Mouse (Mus musculus): ENCODE results near the gene Chst11.

Chst11 gene

DNA sequence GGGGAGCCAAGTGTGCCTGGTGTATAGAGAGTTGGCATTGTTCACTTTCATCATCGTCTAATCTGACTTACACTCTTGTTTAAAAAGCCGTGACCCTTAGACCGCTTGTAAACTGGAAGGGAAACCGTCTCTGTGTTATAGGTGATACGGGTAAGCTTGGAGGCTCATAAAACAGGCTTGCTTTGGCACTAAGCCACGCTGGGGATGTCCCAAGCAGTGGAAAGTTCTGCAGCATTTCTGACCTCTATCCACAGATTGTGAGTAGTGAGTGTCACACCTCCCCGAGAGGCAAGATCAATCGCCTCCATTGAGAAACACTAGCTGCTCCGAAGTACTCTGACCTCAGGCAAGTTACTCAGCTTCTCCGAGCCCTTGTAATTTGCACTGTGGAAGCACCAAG, 47.3 kb downstream of the Chst11 start:
- no peak for DNase-seq (ENCODE audit: low spot score in 2 of 2)

DNA sequence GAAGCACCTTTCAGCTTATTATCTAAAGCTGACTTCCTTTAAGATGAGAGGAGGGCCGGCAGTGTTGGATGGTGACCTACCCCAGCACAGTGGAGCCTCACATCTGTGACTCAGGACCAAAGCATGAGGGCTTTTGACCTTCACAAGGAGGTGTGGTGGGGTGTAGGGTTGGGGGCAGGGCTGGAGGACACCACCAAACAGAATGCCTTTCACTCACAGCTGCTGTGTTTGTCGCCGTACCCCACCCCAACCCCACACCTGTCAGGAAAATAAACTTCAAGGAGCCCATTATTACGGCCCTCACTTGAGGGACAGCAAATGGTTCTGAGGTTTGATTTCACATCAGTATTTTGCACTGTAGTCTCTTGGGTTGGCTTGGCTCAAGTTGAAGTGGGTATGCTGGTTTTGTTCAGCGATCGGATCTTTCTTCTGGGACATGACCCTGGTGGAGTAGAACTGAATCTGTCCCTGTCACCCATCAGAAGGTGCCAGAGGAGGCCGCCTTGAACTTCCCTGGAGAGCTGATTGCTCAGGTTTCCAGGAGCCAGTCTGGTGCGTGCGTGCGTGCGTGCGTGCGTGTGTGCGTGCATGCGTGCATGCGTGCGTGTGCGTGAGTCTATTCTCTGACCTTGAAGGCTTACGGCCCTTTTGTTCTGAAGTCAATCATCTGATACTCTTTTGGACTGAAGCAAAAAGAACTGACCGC, 51.2 kb downstream of the Chst11 start:
- DNase-seq (ENCODE audit: low spot score in 2 of 2), result no peak

DNA sequence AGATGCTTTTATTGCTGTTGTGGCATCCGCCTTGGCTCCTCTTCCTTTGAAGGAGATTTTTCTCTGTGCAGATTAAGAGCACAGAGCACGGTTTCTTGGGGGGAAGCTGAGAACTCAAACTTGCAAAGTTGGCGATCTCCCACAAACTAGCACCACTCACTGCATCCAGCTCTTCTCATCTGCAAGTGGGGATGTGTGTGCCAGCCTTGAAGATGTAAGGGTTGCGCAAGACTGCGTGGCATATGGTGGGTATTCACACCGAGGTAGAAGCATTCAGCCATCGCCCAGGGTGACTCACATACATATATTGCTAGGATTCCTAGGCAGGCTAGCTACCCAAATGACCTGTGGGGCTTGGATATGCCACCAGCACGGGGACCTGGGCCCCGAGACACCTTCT, 52.9 kb downstream of the Chst11 start:
- DNase-seq (ENCODE audit: low spot score in 2 of 2), result peak; percentile 60 to 72

DNA sequence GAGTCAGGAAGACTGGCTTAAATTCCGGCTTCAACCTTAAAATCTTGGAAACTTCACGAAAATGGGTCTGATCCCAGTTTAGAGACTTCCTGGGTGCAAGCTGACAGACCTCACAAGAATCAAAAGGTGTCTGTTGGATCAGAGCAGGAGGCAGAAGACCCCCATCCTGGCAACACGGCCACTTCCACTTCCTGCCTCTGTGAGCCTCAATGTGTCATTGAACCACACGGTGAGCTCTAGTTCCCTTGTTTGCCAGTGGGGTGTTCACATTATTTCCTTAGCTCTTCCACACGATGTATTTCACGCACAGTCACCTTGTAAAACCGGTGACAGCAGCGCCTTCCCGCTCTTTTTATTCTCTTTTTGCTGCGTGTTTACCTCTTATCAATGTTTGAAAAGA, 54.1 kb downstream of the Chst11 start:
- no peak for DNase-seq (ENCODE audit: low spot score in 2 of 2)

DNA sequence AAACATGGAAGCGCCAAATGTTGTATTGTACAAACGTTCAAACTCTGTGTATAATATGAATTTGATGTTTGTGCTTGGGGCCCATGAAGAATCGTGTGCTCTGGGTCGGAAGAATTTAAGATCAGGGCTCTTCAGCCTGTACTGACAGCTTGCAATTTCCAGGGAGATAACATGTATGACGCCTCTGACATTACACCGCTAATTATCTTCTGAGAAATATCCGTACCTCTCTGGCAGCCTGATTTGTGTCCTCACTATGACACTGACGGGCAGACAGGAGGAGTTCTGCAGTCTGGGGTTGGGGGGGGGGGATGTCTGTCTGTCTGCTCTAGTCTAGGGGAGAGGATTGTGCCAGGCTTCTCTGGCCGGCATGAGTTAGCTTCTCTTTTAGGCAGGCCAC, 56.6 kb downstream of the Chst11 start:
- DNase-seq (ENCODE audit: low spot score in 2 of 2), result no peak

DNA sequence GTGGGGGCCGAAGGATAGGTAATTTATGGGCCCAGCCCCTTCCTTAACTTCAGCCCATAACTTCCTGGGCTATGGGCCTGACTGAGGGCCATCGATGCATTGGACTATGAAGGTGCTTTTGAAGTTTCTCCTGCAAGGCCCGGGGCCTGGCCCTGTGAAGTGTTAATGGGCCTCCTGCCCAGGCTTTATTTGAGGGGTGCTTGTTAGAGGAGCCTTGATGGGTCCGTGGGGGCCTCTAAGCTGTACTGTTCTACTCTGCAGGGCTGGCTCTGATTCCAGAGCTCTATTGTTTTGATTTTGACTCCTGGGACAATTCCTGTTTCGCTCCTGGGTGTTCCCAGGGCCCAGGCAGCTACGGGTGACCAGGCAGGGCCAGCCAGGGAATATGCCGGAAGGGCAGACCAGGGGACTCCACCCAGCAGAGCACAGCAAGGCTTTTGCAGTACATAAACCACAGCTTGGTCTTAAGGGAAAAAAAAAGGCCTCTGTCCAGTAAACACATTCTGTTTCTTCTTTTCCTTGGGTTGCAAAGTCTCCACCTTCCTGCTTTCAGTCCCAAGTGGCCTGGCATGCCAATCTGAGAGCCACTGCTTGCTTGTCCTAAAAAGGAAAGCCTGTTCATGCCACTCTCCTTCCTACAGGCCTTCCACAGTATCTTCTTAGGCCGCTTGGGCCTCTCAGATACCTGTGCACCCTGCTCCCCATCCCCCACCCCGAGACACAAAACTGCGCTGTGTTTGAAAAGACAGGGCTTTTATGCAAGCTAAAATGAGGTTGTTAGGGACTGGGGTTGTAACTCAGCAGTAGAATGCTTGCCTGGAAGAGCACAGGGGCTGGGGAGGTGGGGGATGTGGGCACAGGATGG, 57.5 kb downstream of the Chst11 start:
- DNase-seq (ENCODE audit: low spot score in 2 of 2), result no peak

DNA sequence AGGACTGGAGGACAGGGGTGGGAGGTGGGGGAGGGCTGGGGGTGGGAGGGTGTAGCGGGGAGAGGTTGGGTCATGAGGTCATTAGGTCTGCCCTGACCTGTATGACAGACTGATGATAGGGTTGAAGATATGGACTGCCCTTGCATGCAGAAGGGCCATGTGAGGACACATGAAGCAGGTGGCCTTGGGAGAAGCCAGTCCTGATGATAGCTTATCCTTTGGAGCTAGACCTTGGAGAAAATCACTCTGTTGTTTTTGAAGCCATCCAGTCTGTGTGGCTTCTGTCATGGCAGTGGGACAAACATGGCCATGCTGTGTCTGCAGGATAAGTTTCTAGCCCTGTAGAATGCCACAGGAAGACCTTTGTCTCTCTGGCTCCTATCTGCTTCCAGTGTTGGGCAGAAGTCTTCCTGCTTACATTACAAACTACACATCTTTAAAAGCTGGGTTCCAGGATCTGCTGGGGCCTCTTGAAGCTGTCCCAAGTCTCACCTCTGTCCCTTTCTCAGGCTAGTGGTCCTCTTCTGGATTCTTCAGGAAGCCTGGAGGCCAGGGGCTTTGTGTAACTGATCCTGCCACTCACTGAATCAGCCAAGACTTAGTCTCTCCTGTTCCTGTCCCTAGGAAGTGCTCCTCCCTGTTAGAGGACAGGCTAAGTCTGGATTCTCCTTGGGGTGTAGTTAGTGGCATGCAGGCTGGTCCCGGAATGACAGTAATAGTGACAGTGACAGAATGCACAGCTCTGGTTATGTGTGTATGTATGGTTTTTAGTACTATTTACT, 58.4 kb downstream of the Chst11 start:
- no peak for DNase-seq (ENCODE audit: low spot score in 2 of 2)

DNA sequence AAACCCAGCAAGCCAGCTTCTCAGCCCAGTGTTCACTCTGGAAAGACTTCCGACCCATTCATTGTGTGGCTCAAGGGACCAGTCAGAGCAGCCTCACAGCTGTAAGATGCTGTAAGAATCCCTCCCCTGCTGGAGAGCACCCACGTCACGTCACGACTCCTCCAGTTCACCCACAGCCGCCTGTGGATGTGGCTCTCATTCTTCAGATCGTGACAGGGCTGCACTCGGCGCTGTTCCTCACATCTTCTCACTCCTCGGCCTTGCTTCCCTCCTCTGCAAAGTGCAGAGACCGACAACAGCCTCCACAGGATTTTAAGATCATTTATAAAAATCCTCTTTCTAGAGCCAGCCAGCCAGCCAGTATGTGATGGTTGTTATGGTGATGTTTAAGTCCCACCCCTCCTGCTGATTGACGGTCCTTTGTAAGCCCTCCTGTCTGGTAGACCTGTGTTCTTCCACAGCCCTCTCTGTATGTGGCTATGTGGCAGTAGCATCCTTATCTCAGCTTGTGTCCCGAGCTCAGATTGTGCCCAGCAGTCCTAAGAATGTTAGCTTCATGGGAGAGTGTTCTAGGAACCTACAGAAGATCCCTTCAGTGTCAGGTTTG, 64.0 kb downstream of the Chst11 start:
- peak; percentile 64 to 69 for DNase-seq (ENCODE audit: low spot score in 2 of 2)

DNA sequence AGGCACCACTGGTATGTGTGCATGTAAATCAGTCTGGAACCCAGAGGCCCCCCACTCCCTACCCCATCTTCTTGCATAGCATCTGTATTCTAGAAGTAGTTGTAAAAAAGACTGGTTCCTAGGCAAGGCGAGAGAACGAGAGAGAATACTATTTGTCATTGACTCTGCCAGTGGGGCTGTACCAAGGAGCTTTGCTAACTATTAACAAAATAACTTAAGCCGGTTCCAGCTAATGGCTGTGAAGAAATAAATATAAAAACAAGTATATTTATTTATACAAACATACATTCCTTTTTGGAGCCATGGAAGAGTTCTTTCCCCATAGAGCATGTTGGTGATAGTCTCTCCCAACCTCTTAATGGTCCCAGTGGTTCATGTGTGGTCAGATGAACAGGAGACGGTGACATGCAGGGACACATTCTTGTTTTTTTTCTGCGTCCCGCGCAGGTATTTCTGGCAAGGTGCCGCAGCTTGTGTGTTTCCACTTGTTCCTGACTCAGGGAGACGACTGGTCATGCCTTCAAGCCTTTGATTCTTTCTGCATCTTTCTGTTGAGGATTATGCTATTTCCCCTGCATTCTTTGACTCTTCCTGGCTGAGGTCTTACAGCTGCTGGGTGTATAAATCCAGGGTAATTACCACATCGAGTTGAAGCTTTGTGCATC, 68.7 kb downstream of the Chst11 start:
- DNase-seq (ENCODE audit: low spot score in 2 of 2), result no peak

DNA sequence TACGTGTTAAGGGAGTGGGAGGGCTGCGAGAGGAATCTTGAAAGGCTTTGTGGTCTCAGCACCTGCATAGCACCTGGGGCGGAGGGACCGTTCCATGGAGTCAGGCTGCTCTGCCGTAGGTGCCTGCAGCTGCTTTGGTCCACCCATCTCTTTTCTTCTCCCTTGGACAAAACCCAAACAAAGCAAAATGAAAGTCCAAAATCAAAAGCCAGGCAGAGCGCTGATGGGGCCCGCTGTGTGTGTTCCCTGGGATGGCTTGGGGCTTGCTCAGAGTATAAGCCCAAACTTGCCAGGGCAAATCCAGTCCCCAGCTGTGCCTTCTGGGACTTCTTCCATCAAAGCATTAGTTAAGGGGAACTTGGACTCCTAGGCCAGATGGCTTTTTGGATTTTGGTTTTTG, 71.0 kb downstream of the Chst11 start:
- DNase-seq (ENCODE audit: low spot score in 2 of 2), result no peak

DNA sequence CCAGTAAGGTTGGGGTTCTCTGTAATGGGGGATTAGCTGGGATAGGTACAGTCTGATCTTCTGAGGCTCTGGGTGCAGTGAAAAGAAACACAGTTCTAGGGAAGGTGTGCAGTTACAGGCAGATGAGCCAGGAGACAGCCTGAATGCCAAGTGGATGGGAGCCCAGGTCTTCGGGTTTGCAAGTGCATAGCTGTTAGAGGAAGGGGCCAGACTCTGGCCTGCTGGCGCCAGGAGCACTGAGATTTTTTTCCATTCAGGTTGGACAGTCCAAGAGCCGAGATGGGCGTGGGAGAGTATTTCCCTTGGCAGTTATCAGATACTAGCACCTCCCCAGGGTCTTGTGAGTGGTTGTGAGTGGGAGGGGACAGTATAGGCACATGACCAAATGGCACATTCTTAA, 71.6 kb downstream of the Chst11 start:
- no peak for DNase-seq (ENCODE audit: low spot score in 2 of 2)

DNA sequence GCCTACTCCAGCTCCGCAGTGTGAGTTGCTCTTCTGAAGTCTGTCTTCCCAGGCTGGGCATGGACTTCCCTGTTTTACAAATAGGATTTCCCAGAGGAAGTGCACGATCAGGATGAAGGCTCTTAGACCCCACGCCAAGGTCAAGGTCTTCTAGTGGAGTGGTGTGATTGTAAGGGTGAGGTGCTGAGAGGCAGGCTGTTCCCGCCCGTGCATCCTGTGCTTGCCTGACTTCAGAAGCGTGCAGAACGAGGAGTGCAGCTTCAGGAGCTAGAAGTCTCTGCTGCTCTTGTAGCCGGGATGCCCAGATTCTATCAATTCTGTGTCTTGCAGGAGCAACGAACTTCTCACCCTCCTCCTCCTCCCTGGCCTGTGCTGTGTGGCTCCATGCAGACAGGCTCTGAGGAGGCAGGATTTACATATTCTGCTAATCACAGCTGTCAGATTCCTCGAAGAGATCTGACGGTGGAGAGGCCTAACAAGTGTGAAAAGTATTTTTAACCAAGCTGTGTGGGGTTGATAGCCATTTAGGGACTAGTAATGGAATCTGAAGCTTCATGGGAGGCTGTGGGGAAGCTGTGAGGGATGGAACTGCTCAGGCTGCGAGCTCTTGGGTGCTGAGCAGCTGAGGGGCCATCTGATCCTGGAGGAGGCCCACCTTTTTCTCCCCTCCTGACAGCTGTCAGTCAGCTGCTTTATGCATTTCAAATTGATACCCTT, 74.9 kb downstream of the Chst11 start:
- peak; percentile 40 to 46 for DNase-seq (ENCODE audit: low spot score in 2 of 2)

DNA sequence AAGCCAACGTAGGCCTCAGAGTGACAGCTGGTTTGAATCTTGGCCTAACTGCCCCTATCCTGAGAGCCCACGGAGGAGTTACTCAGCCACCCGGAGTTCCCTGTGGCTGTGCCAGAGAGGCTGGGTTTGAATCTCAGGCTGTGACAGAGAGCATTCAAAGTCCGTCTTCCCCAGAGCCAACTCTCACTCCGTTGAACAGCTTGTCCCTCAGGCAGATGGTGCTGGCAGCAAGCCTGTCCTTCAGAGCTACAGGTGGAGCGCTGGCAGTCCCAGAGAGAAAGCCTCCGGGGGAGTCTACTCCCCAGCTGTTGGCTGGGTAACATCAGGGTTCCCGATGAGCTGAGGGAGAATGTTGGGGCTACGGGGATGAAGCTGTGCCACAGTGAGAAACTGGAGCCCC, 77.0 kb downstream of the Chst11 start:
- DNase-seq (ENCODE audit: low spot score in 2 of 2), result peak; percentile 49 to 60

DNA sequence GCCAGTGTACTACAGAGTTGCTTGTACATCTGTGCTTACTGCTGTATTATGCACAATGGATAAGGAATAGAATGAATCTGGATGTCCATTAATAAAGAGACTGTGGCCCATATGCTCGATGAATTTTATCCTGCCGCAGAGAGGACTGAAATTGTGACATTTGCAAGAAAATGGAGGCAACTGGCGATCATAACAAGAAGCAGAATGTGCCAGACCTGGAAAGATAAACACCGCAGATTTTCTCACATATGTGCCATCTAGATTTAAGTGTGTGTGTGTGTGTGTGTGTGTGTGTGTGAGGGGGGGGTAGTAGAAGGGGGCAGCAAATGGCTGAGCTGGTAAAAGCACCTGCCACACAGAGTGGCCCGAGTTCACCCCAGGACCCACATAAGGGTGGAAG, 79.5 kb downstream of the Chst11 start:
- DNase-seq (ENCODE audit: low spot score in 2 of 2), result no peak

DNA sequence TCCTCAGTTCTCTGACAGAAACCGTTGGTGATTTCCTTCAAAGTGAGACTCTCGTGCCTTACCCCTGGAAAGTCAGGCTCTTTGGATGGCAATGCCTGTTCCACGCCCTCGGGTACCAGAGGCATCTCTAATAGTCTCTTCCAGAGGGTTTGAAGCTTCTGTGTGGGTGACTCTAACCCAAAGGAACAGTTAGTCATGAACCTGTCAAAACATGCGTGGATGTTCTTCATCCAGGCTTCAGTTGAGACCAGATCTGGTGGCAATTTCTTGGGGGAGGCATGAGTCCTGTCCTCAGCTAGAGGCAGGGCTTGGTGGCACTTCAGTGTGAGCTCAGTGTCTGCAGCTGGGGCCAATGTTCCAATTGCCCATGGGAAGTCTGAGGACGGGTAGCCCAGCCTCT, 80.9 kb downstream of the Chst11 start:
- no peak for DNase-seq (ENCODE audit: low spot score in 2 of 2)

DNA sequence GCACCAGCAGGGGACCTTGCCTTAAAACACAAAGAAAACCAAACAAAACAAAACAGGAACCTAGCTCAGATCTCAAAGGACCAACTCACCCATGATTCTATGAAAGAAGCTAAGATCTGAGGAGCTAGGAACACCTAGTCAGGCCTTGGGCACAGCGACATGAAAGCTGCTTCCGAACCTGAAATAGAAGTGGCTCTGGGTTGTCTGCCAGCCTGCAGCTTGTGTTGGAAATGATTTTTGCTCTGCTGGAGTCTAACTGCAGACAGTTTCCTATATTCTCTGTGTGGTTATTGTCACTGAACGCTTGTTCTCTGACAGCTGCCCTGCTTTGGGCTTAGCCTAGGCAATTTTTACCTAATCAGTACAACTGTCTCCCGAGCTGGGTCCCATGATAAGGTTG, 82.0 kb downstream of the Chst11 start:
- DNase-seq (ENCODE audit: low spot score in 2 of 2), result peak in 1 of 2 experiments; percentile 20

DNA sequence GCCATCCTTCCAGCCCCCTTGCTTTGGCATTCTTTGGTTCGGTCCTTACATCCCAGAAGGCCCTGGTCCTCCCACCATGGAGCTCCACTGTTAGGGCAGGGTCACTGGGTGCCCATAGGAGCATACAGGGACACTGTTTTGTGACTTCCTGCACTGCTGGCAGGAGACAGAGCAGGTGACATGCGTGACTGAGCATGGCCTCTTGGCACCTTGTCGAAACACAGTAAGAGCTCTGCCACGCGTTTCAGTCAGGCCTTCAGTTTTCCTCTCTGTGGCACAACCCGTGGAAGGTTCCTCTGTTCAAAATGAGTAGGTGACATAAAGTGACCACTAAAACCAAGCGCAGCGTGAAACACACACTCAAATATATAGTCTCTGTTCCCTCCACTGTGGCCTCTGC, 83.2 kb downstream of the Chst11 start:
- no peak for DNase-seq (ENCODE audit: low spot score in 2 of 2)

DNA sequence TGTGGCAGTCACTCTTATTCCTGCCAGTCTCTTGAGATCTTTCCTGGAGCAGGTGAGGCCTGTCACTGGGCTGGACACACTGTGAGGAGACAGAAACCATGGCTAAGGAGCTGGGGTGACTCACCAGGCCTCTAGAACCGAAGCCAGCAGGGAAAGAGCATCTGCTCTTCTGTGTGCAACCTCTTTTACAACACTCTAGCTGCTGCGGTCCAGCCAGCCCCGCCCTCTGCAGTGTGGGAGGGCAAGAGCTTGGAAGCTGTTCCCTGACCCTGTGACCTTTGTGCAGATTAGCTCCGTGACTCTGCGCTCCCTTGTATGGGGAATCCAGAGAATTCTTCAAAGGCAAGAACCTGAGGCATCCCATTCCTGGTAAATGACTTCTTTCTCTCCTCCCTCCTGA, 84.5 kb downstream of the Chst11 start:
- no peak for DNase-seq (ENCODE audit: low spot score in 2 of 2)

DNA sequence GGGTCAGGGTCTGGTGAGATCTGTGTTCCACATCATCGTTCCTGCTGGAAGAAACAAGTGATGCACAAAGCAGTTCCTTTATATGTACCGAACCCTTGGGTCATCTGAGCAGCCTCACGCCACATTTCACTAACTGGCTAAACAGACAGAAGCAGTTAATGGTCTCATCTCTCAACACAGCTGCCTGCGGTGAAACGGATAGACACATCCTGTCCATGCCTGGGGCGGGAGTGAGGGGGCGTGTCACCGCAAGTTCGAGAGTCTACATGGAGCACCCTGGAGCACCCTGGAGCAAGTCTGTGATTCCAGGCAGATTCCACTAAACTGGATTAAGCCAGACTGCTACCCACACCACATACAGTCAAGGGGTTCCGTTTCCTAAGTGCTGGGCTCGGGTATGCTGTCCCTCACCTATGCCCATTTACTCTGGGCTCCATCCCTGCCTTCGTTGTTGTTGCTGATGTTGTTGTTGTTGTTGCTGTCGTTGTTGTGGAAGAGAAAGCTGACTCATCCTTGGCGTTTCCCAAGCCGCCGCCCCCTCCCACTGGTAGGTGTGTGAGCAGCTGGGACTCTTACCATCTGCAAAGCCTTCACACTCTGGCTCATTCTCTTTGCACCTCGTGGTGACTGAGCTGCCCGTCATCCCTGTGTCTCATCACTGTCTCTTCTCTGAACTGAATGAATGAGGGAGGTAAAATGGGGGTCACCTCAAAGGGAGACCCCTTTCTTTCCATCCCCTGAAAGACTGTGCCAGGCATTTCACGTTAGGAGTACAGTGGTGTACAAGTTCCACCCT, 86.7 kb downstream of the Chst11 start:
- DNase-seq (ENCODE audit: low spot score in 2 of 2), result peak; percentile 67 to 68

DNA sequence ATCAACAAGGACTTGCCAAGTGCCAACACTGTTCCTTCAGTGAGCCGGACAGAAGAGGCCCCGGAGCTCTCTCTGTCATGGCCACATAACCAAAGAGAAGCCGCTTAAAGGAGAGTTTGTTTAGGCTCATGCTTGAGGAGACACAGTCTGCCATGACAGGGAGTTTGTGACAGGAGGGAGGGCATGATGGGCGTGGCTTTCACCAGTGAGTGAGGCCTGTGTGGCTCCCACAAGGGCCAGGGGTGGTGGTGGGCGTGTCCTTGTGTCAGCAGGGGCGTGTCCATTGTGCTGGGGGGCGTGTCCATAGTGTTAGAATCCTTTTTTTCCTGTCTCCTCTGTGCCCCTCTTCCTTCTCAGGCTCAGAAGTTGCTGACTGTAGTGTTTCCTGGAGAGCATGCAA, 87.8 kb downstream of the Chst11 start:
- DNase-seq (ENCODE audit: low spot score in 2 of 2), result no peak

Data from right cerebral cortex, adult 2 months (tissue).